Mouse (Mus musculus) heart, postnatal 25 days (tissue): ENCODE data around the gene Myh14. TPM values are rescaled to one million over a fixed set of nuclear protein-coding genes. Genes with fewer than 3 reads are reported as not detected.
A peak's percentile ranks its signal among the peaks of the same experiment; 100 is the strongest.

Experiments
- DNase-seq: peaks from one replicate; pipeline ENCODE4 v3.0.0; 2022; ENCODE audit warnings: low spot score
- intact Hi-C: fragments of 180-260 bp; cut with DNase I; formaldehyde crosslinking; loops from one replicate; pipeline ENCODE4 v1.15.1; 2025
- total RNA-seq, 2 experiments: library from RNA; stranded (reverse); gene quantifications; 2 replicates each; pipeline ENCODE4 v1.2.3; 2021

Myh14 gene
- total RNA-seq, 2 experiments from 2014 or later: 72.2 to 80.8 TPM

GRCm38 (mm10) chr7:44589149-44589548 is 81.5 kb downstream of the Myh14 start:
- intact Hi-C loops: no loop called here
- DNase-seq: peak; percentile 23

- no peak for DNase-seq
- intact Hi-C loops: no loop called here
These were observed 82.3 kb downstream of the Myh14 start for GRCm38 (mm10) chr7:44588338-44588737.

GRCm38 (mm10) chr7:44587676-44588075 is 83.0 kb downstream of the Myh14 start:
- intact Hi-C loops: no loop called here
- no peak for DNase-seq

- DNase-seq: no peak
- intact Hi-C loops: no loop called here
These were observed 83.7 kb downstream of the Myh14 start for GRCm38 (mm10) chr7:44586930-44587329.

- intact Hi-C loops: no loop called here
- DNase-seq: no peak
These were observed 84.1 kb downstream of the Myh14 start for GRCm38 (mm10) chr7:44586518-44586917.

- intact Hi-C loops: no loop called here
- no peak for DNase-seq
These were observed 85.0 kb downstream of the Myh14 start for GRCm38 (mm10) chr7:44585606-44586005.

GRCm38 (mm10) chr7:44584921-44585320 is 85.7 kb downstream of the Myh14 start:
- intact Hi-C loops: no loop called here
- DNase-seq: no peak

- intact Hi-C loops: no loop called here
These were observed 86.3 kb downstream of the Myh14 start for GRCm38 (mm10) chr7:44584265-44584804.

GRCm38 (mm10) chr7:44583146-44583545 is 87.5 kb downstream of the Myh14 start:
- intact Hi-C loops: no loop called here
- no peak for DNase-seq

More at GRCm38 (mm10) chr7:44584265-44584804, 86.3 kb downstream of the Myh14 start:
- no peak for DNase-seq

GRCm38 (mm10) chr7:44582709-44583108 is 87.9 kb downstream of the Myh14 start:
- intact Hi-C loops: no loop called here
- DNase-seq: no peak

- no peak for DNase-seq
These were observed 89.0 kb downstream of the Myh14 start for GRCm38 (mm10) chr7:44581637-44582036.

GRCm38 (mm10) chr7:44576333-44576844 is 94.3 kb downstream of the Myh14 start:
- DNase-seq: no peak
- intact Hi-C loops: no loop called here

More at GRCm38 (mm10) chr7:44581637-44582036, 89.0 kb downstream of the Myh14 start:
- intact Hi-C loops: no loop called here

GRCm38 (mm10) chr7:44572956-44573484 is 97.6 kb downstream of the Myh14 start:
- intact Hi-C loops: no loop called here
- DNase-seq: no peak

GRCm38 (mm10) chr7:44572213-44572701 is 98.4 kb downstream of the Myh14 start, which contains the start of gene Napsa:
Napsa (plus strand) TSS chr7:44572380.
- no peak for DNase-seq
- intact Hi-C loops: no loop called here

GRCm38 (mm10) chr7:44571811-44572210 is 98.8 kb downstream of the Myh14 start:
- DNase-seq: no peak
- intact Hi-C loops: no loop called here

GRCm38 (mm10) chr7:44570989-44571388 is 99.7 kb downstream of the Myh14 start:
- no peak for DNase-seq
- intact Hi-C loops: no loop called here

- DNase-seq: no peak
- intact Hi-C loops: no loop called here
These were observed 101.8 kb downstream of the Myh14 start for GRCm38 (mm10) chr7:44568803-44569202.

- intact Hi-C loops: no loop called here
- DNase-seq: no peak
These were observed 105.2 kb downstream of the Myh14 start for GRCm38 (mm10) chr7:44565414-44565813.

- DNase-seq: no peak
- intact Hi-C loops: no loop called here
These were observed 106.2 kb downstream of the Myh14 start for GRCm38 (mm10) chr7:44564486-44564885.

GRCm38 (mm10) chr7:44563284-44563683 is 107.4 kb downstream of the Myh14 start:
- no peak for DNase-seq
- intact Hi-C loops: no loop called here
